Mouse (Mus musculus) forebrain, embryonic 13.5 days (tissue): Measurements from ENCODE around the gene Gtf3c6. TPM values are rescaled to one million over a fixed set of nuclear protein-coding genes. Genes with fewer than 3 reads are reported as not detected.

ENCODE experiments used
- polyA plus RNA-seq: library from polyadenylated mRNA; unstranded; fragments of >200 nt; fragmentation: Nextera tagmentation; extraction: Ambion mirVana; gene quantifications from 2 replicates; pipeline ENCODE4 v1.2.1, GENCODE M21; 2015

Gtf3c6 gene
- polyA plus RNA-seq, 1 experiment from 2014 or later, result 122 TPM

Other genes starting within 250 kb of the Gtf3c6 start
- gene Mfsd4b1, start 232.8 kb downstream of the Gtf3c6 start, polyA plus RNA-seq, result not detected in 2 replicates
- 3.1 and 6.8 TPM in 2 replicates for gene Slc16a10, start 115.8 kb downstream of the Gtf3c6 start, polyA plus RNA-seq
- gene Rpf2, start 11.1 kb downstream of the Gtf3c6 start, polyA plus RNA-seq, result 80.9 and 84.4 TPM in 2 replicates
- 53.4 and 55.9 TPM in 2 replicates for gene Amd1, start 44.1 kb upstream of the Gtf3c6 start, polyA plus RNA-seq
- gene Cdk19, start 81.5 kb upstream of the Gtf3c6 start, polyA plus RNA-seq, result 11.2 and 11.3 TPM in 2 replicates